Mouse (Mus musculus) heart, adult 11 months (tissue): ENCODE measurements around the gene Nt5dc1.
A peak's percentile ranks its signal among the peaks of the same experiment; 100 is the strongest.
"Not testable (repeated sequence)": the region's sequence is repeated elsewhere in the genome, so short reads cannot be mapped to it uniquely, and the experiment has no call there.

ENCODE experiments used
- DNase-seq: peaks from one replicate; pipeline ENCODE4 v3.0.0; 2022

Nt5dc1 gene

DNA sequence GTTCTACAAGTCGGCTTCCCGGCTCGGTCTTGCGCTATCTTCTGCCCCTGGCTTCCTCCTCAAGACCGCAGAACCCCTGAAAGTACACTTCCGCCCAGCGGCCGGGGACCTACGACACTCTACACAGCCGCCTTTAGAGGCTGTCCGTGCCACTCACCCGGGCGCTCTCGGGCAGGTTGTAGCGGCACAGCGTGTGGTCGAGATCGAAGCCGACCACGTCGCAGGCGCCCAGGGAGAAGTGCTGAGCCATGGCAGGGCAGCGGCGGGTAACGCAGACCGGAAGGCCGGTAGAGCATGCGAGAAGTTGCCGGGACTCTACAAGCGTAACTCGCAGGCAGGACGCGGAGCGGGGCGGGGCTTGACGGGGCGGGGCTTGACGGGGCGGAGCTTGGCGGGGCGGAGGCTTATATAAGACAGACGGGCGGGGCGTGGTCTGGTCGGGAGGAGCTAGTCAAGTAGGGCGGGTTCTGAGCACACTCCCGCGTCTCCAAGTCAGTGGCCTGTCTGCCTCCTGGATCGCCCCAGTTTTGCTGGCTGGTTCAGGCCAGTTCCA, at the start of gene Nt5dc1:
Gene Nt5dc1, minus strand, starts transcription at position 349 of the 553 bp plus-strand sequence.
- DNase-seq: peak; percentile 99

DNA sequence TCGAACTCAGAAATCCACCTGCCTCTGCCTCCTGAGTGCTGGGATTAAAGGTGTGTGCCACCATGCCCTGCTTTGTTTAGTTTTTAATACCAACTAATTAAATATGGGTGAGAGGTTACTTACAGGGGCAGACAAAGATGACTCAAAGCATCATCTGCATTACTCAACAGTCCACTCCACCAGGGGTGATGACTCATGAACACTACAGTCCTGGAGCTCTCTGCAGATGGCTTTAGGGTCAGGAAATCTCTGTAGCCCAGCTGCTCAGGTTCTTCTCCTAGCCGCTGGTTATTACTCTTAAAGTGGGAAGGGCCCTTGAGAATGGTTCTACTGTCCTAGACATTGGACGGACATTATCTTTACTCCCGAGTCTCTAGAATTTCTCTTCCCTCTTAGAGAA, 46.0 kb upstream of the Nt5dc1 start:
- DNase-seq: no peak

DNA sequence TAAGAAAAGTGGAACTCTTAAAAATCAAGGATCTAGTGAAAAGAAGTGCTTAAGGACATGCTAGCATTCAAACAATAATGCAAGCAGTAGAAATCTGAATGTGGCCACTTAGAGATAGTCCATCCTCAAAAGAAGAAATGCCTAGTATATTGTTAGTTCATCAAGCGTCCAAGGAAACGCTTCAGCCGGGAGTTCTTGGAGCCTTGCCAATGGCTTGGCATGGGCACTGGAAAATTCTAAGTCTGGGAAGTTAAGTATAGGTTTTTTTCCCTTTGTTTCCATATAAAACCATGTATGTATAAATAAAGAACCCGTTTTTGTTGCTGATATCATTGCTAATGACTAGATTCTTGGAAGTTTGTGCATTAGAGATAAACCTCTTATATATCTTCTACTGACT, 43.1 kb upstream of the Nt5dc1 start:
- DNase-seq: no peak

DNA sequence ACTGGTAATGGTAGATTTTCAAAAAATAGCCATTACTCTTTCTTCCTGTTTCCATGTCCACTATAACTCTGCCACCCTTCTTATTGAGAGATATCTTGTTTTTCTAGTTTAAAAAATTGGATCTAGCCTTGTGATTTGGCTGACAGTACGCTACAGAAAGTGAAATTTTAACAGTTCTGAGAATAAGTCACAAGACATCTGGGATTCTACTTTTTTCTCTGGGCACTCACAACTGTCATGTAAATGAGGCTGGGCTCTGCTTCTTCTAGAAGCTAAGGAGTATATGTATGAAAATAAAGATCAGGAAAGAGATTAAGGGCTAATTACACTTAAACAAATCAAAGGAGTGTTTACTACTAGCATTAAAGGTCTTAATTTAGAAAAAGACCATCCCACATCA, 31.1 kb upstream of the Nt5dc1 start:
- no peak for DNase-seq

DNA sequence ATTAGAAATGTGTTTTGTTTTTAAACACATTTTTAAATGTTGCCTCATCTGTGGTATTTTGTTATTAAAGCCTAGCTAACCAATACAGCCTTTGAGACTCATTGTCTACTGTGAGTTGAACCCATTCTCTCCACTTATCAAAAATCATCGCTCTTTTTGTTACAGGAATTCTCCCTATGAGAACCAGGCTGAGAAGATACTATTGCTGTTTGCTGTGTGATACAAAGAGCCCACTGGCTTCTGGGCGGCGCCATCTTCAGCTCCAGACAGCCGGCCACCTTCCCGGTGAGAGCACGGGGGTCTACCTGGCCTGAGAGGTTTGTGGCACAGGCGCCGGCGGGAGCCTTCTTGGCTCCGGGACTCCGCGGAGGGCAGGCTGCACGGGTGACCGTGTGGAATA, 15.8 kb upstream of the Nt5dc1 start:
- DNase-seq: not testable (repeated sequence)

DNA sequence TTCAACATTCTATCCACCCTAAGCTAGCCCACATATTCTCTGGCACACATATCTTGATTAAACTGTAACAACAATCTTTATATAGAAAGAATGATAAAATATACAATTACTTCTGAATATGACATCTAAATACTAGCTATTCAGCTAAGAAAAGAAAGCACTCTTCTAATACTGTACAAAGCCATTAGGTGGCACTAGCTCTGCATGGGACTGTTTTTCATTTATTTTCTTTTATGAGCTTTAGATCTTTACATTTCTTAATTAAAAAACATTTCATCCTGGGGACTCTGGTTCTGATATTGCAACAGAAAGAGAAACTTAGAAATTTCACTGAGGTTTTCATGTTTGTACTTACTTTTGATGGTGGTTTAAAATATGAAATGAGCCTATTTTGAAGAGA, 13.4 kb upstream of the Nt5dc1 start:
- no peak for DNase-seq

DNA sequence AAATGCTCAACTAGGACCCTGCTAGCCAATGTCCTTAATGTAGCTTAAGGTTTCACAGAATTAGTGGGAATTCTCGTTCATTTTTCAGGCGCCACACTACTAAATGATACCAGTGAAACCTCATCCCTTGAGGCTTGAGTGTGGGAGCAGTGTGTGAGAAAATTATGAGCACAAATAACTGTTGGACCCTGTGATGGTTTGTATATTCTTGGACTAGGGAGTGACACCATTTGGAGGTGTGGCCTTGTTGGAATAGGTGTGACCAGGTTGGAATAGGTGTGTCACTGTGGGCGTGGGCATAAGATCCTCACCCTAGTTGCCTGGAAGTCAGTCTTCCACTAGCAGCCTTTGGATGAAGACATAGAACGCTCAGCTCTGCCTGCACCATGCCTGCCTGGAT, 442 bp upstream of the Nt5dc1 start:
- DNase-seq: peak; percentile 83

DNA sequence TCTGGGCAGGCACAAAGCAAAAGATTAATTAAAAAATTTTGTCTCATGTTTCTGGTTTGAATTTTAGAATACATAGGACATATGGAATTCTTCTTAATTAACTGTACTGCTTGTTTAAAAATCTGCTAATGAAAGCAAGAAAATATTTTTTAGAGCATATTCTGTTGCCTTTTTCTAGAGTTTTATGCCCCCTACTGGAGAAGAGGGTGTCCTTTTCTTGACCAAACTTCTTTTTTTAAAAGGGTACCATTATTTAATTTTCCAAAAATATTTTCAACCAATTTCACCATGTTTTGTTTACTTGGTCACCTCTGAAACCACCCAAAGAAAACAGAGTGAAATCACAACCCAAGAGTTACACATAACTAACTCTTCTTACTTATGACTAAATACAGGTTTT, 19.1 kb downstream of the Nt5dc1 start:
- no peak for DNase-seq

DNA sequence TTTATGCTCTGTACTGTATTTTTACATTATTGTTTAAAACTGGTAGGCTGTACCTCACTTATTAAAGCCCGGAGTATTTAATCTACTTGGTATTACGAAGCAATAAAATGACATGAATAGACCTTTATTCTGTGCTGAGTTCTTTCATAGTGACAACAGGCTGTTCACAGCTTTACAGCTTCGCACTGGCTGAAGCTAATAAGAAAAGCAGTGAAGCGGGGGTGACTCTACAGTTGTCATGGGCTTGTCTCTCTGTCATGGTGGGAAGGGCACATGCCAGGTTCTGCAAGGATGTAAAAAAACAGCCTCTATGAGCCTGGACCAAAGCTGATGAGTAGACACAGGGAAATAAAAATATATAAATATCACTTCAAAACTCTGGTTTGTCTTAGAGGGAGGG, 21.4 kb downstream of the Nt5dc1 start:
- no peak for DNase-seq

DNA sequence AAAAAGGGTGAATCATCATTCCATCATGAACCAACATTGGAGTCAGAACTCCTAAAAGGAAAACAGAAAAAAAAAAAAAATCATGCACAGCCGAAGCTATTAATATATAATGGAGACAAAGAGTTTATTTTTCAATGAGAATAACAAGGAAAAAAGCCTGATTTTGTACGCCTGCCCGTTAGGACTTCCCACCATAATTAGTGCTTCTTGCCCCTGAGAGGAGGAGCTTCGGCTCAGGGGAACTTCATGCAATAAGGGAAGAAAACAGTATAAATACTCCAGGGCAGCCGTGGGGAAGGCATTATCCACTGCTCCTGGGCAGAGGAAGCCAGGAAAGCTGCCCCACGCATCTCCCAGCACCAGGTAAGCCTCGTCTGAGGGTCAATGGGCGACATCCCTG, 28.7 kb downstream of the Nt5dc1 start, which contains the start of gene Col10a1:
Gene Col10a1, plus strand, starts transcription at position 301 of the 400 bp plus-strand sequence.
- DNase-seq: no peak

DNA sequence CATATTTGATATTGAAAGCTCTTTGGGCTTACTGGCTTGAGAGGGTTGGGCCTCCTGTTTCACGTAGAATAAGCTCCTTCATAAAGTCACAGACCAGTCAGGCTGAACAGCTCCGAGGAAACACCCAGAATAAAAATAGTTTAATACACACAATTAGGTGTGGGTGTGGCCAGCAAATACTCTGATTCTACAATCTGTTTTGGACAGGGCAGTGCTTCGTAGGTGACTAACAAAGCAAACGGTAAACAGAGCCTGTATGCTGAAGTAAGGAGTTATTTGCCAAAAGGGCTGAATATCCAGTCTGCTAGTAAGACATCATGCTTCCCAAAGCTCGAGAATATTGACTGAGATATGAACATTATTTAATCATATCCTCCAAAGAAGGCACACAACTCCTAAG, 32.7 kb downstream of the Nt5dc1 start:
- no peak for DNase-seq

DNA sequence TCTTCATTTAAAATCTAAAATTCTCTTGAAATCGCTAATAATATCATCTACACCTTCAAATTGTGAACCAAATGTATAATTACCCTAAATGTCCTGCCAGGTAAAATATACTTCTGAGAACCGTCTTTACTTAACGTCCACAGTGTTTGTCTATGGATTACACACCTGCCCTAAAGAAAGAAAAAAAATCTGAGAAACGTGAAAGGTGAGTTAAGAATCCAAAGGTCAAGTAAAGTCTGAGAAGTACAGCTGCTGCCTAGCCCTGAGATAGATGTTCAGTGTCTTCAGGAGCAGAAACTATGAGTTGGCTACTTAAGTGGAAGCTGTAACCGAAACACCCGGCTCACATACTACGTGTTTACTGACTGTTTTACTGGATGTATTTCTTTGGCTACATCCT, 45.0 kb downstream of the Nt5dc1 start:
- DNase-seq: no peak

DNA sequence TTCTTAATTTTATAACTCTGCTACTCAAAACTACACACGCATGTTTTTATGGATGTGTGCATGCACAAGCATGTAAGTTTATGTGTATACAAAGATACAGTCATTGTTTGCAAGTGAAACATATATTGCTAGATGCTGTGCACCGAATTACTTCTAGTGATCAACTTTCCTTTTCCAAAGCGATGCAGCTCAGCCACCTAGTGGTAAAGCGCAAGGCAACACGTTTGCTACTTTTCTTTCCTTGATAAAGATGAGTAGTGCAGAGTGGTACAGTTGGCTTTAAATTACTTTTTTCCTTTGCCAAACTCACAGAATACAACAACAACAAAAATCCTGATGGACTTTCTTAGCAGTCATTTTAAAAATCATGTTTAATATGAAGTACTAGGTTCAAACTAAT, 50.2 kb downstream of the Nt5dc1 start:
- no peak for DNase-seq

DNA sequence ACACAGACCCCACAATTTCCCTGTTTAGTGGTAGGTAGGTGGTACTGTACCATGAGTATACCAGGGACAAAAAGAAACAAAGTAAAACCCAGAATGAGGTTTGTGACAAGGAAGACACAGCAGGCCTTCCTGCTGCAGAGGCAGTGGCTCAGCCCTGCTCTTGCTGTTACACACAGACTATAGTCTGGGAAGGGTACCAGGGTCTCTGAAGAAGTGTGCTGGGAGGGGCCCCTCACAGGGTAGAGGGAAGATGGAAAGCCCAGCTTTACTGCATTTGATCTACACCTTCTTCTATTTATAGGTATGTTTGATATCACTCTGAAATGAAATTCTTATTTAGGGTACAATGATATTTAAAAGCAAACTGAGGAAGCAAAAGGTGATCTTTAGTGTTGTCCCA, 54.6 kb downstream of the Nt5dc1 start:
- no peak for DNase-seq

DNA sequence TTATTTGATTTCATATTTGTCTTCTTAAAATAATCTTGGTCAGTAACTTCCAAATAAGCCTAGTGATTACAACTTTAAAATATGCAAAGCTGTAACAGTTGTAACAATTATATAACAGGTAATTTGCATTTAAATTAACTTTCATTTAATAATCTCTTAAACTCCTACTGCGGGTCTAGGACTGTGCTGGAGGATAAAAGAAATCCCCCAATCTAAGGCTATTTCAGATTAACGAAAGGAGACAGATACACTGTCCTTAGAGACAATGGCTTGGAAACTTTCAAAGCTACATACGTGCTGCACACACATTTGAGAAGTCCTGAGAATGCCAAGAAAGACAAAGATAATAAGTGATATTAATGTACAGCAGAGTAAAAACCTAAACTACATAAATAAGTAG, 60.1 kb downstream of the Nt5dc1 start:
- DNase-seq: no peak

DNA sequence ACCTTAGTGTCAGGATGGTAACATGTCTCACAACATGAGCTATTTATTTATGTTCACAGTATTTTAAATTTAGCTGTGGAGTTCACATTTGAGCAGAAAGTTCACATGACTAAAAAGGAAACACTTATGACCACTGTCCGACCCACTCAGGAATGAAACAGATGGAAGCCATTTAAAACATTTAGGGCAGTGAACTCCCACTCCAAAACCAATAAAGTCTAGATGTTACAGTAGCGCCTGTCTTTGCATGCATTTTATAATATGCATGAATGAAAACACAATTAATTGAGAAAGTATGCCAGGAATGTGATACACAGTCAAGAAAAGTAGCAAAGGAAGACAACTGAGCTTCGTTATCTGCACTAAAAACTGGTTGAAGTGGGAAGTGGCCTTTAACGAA, 66.2 kb downstream of the Nt5dc1 start:
- DNase-seq: no peak

DNA sequence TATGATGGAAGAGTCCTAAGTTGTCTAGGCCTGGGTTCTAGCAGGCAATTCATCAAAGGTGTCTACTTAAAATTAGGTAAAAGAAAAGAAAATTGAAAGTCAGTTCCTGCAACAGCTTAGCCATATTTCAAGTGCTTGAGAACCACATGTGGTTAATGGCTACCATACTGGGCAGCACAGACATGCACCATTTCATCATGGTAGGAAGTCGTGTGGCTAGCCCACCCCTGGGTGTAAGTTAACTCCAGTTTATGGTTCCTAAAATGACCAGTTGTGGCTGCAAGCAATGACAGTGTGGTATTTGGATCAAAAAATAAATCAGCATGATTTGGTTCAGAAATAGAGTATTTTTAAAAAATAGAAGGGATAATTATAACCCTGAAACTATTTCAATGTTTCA, 76.5 kb downstream of the Nt5dc1 start:
- no peak for DNase-seq

DNA sequence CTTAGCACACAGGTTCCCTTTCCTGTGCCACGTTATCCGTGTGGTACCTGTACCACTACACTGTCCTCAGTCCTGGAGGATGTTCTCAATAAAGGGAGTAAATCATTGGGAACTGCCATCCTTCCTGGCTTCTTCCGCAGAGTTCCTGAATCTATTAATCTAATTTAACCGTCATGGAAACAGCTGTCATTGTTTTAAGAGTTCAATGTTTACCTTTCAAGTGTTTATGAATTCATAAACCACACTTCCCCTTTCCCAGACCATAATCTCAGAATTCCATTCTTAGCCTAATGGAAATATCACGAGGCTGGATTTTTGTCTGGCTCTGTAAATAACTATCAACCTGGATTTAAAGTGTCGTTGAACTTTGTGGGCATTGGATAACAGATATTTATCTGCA, 77.3 kb downstream of the Nt5dc1 start:
- DNase-seq: no peak

DNA sequence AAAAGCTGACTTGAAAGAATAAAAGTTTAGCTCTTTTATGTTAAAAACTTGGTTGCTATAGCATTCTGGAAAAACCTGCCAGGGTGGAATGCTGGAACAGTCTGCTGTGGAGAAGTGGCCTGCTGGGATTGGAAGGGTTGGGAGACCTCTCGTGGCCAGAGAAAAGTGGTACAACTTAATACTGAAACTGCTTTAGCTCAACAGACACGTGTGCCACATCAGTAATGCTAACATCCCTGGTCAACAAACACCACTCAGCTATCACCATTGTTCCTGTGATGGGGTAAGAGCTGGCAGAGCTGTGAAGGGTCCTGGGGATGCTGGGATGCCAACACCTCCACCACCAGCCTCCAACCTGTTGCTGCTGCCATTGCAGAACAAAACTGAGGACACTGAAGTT, 90.0 kb downstream of the Nt5dc1 start:
- DNase-seq: no peak

DNA sequence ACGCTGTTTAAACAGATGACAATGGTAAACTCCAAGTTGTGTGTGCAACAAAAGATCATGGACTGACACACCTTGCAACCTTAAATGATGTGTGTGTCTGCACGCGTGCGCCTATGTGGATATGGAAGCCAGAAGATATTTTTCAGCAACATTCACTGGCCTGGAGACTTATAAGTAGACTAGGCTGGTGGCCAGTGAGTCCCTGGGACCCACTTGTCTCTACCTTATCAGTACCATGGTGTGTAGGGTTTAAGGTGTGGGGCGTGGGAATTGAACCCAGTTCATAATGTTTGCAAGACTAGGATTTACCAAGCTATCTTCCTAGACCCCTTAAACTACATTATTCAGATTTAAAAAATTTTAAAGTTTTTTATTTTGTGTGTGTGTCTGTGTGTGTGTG, 91.2 kb downstream of the Nt5dc1 start:
- no peak for DNase-seq

DNA sequence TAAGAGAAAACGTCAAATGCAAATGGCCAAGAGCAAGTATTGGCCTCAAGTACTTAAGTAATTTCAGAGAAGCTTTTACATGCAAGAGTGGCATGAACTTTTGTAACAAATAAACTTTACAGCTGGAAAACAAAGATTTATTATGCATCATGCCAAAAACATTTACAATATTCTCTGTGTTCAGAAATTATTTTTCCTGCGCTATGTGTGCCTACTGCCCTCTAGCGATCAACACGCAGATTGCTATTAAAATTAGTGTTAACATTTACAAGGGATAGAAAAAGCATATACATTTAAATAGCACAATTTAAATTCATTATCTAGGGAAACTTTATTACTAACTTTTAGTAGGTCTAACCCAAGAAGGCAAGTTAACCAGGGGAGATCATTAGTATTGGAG, 91.7 kb downstream of the Nt5dc1 start:
- no peak for DNase-seq

DNA sequence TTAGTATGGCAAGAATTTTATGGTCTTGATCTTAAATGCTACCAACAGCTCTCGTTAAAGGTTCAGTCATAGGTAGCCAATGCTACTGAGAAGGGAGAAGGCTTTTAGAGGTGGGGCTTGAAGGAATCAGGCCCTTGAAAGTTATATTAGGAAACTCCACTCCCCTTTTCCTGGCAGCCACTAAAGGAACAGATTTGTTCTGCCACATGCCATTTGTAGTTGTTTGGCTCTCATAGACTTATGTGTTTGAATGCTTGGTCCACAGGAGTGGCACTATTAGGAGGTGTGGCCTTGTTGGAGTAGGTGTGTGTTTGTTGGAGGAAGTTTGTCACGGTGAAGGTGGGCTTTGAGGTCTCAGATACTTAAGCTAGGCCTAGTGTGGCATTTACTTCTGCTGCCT, 97.5 kb downstream of the Nt5dc1 start:
- peak; percentile 90 for DNase-seq

DNA sequence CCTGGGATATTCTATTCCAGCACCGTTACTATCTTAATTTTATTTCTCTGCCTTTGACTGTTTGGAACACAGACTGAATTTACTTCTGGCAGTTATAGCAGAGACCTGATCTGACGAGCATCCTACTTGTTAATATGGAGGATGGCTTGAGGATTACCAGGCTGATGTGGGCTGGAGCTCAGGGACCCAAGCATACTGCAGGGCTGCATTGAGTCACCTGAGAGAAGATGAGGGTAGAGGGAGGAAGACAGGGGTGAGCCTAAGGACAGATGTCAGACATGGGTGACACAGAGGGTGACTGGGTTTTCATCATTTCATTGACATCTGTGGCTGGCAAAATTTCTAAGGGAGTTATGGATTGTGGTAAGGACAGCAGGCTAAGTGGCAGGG, 101.1 kb downstream of the Nt5dc1 start:
- DNase-seq: no peak

DNA sequence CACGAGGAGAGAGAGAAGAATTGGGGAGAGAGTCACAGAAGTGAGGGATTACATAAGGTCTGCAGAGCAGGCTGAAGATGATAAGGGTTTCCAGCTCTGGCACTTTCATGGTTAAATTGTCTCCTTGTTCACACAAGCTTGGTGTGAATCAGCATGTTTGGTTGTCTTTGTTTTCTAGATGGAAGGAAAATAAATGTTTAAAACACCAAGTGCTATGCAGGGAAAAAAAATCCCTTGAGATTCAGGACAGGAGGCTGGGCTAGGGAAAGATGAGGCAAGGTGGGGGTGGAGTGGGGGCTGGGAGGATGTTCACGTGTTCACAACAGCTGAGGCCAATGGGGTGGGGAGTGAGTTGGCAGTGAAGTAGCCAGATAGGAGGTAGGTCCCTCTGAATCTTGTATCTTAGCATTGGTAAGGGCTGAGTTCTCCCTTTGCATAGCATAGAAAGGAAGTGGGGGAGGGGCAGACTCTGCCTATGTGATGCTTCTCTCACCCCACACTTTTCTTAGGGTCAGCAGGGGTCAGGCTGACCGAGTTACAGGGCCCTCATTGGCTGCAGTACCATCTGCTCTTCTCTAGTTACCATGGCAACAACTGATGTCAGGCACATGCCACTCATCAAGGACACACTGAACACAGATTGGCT, 101.7 kb downstream of the Nt5dc1 start:
- DNase-seq: peak; percentile 90

DNA sequence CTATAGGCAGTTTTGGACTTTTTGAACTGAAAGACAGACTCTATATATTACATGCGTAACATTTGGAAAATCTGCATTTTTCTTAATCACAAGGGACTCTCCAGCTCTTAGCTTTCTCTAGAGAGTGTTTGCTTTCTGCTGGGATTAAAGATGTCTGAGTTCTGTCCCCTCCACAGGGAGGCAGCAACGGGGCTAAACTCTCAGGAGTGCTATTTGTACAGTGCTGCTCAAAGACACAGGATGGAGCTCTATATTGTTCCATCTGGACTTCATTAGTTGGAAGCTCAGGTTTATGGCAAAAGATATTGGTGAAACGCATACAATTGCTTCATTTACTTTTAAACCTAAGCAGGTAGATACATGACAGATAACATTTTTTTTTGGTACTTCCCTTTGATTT, 105.8 kb downstream of the Nt5dc1 start:
- DNase-seq: no peak
